Mouse (Mus musculus): Measurements from ENCODE around the gene Commd2.

DNA sequence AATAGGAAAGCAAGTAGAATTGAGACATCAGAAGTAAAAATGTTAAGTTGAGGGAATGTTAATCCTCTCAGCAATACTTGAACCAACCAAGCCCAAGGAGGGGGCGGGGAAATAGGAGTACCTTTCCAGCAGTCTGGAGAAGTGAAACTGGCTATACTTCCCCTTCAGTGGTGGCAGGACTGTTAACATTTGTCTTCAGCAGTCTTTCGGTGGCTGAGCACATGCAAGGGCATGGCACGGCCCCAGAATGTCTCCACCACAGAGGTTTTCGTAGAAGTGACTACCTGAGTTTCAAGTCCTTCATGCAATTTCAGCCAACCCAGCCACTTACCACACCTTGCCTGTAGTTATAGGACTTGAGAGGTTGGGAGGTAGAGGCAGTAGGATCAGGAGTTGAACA is 22.1 kb upstream of the Commd2 start:
- TF ChIP-seq CTCF (IDR thresholded peaks at IDR 0.05; ENCODE audit: borderline replicate concordance, insufficient read depth, low read depth, low read length) (no peak), POLR2A (IDR thresholded peaks at IDR 0.05; ENCODE audit: borderline replicate concordance, insufficient read depth, low read length) (no peak)
